Mouse (Mus musculus) neutrophil, adult 65 days (primary cell): ENCODE results near the gene Klf6. TPM values are rescaled to one million over a fixed set of nuclear protein-coding genes. Genes with fewer than 3 reads are reported as not detected.

Experiments
- total RNA-seq: library from RNA; stranded (reverse); gene quantifications from 2 replicates; pipeline ENCODE4 v1.2.4, GENCODE M21; 2023

The Klf6 gene
- 844 and 1,195 TPM in 2 replicates for total RNA-seq

DNA sequence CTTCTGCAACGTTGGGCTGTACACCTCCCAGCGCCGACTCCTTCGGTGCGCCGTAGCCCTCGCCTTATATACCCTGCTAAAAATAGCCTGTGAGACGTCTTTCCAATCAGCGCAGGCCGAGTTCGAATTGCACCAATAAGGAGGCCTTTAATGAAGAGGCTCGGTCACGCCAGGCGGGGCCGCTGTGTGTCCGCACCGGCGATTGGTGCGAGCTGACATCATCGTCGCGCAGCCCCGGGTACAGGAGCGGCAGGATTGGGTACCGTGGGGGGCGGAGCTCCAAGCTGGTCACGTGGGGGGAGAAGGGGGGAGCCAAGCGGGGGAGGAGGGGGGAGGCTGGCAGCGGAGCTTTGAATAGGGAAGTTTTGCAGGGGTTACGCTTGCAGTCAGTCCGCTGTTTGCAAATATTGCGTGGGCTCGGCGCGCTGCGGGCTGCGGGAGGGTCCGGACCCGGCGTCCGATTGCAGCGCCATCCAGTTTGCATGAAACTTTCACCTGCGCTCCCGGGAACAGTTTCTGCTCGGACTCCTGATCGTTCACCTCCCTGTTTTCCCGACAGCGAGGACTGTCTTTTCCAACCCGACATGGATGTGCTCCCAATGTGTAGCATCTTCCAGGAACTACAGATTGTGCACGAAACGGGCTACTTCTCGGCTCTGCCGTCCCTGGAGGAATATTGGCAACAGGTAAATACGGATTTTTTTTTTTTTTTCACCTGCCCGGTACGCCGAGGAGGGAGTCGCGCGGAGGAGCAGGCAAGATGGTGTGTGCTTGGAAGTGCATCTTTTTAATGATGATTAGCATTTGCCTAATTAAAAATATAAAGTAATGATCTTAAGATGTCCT lies at the start of gene Klf6:
Gene Klf6 (plus strand): TSS at position 326 of the 846 bp plus-strand sequence.

